Mouse (Mus musculus) testis, adult 2 months (tissue): Measurements from ENCODE around the gene Dok4. TPM values are rescaled to one million over a fixed set of nuclear protein-coding genes. Genes with fewer than 3 reads are reported as not detected.

ENCODE experiments used
- H3K27ac ChIP-seq: fragments of 200-500 bp; 2 replicates; pipeline ENCODE4 v1.5.1; 2012; ENCODE audit warnings: low read depth, low read length; ENCODE audit not compliant: control insufficient read depth, insufficient read depth
- H3K27me3 ChIP-seq: fragments of 200-500 bp; 2 replicates; pipeline ENCODE4 v1.6.1; 2012; ENCODE audit warnings: mild to moderate bottlenecking, low read length, moderate library complexity; ENCODE audit not compliant: control insufficient read depth, insufficient read depth
- H3K36me3 ChIP-seq: fragments of 200-500 bp; 2 replicates; pipeline ENCODE4 v1.6.1; 2012; ENCODE audit warnings: mild to moderate bottlenecking, low read length; ENCODE audit not compliant: control insufficient read depth, insufficient read depth
- H3K4me1 ChIP-seq: fragments of 200-500 bp; 2 replicates; pipeline ENCODE4 v1.6.1; 2012; ENCODE audit warnings: low read length; ENCODE audit not compliant: control insufficient read depth, insufficient read depth
- H3K4me3 ChIP-seq: fragments of 200-500 bp; 2 replicates; pipeline ENCODE4 v1.5.1; 2012; ENCODE audit warnings: low read depth, mild to moderate bottlenecking, low read length, moderate library complexity, mixed read lengths; ENCODE audit not compliant: control insufficient read depth
- CTCF ChIP-seq: fragments of 200-500 bp; IDR thresholded peaks from 2 replicates; pipeline ENCODE4 v1.5.1; 2012; ENCODE audit warnings: low read depth, mild to moderate bottlenecking, inconsistent platforms, low read length, moderate library complexity; ENCODE audit not compliant: control insufficient read depth, insufficient read depth, insufficient replicate concordance
- POLR2A ChIP-seq: fragments of 200-500 bp; IDR thresholded peaks from 2 replicates; pipeline ENCODE4 v1.6.1; 2012; ENCODE audit warnings: low read depth, mild to moderate bottlenecking, inconsistent platforms, low read length, moderate library complexity; ENCODE audit not compliant: control insufficient read depth
- polyA plus RNA-seq: library from polyadenylated mRNA; depleted of rRNA; stranded (reverse); fragments of >200 nt; gene quantifications from 2 replicates; pipeline ENCODE4 v1.2.3, GENCODE M21; 2012; rRNA removed

Dok4 gene
- 1.5 and 1.6 TPM in 2 replicates for polyA plus RNA-seq

- H3K27me3 ChIP-seq = no peaks in the 10 kb centered on the region
- TF ChIP-seq POLR2A (no peak), CTCF (no peak)
- peaks cover 17% of the 10 kb centered on the region for H3K4me1 ChIP-seq
- H3K4me3 ChIP-seq = peak within 1 kb of the TSS; percentile 73
- no peaks in the 10 kb centered on the region for H3K36me3 ChIP-seq
- no peak within 1 kb of the TSS for H3K27ac ChIP-seq
Observed at GRCm38 (mm10) chr8:94876197-94876730, at the start of gene Dok4. TSS of gene Dok4 (minus strand) at chr8:94876330.

GRCm38 (mm10) chr8:94923405-94923804 is 47.3 kb upstream of the Dok4 start, which contains the start of gene Adgrg5:
TSS of gene Adgrg5 (plus strand) at chr8:94923694.
- no peak within 1 kb of the TSS for H3K4me3 ChIP-seq
- no peak for TF ChIP-seq CTCF
- TF ChIP-seq POLR2A = no peak
- no peak within 1 kb of the TSS for H3K27ac ChIP-seq
- H3K36me3 ChIP-seq = no peaks in the 10 kb centered on the region
- H3K4me1 ChIP-seq = peaks cover under 1% of the 10 kb centered on the region; the same call in 1 of the 2 replicates
- no peaks in the 10 kb centered on the region for H3K27me3 ChIP-seq

GRCm38 (mm10) chr8:94922602-94923001 is 46.5 kb upstream of the Dok4 start:
- TF ChIP-seq CTCF (no peak), POLR2A (no peak)
- H3K27me3 ChIP-seq = no peaks in the 10 kb centered on the region
- H3K4me3 ChIP-seq = no peak overlapping the region
- H3K27ac ChIP-seq = no peak overlapping the region
- no peaks in the 10 kb centered on the region for H3K36me3 ChIP-seq
- H3K4me1 ChIP-seq = peaks cover 5% of the 10 kb centered on the region

- Histone ChIP-seq H3K4me1 (peaks cover 7% of the 10 kb centered on the region), H3K36me3 (no peaks in the 10 kb centered on the region), H3K4me3 (no peak overlapping the region), H3K27ac (no peak overlapping the region), H3K27me3 (no peaks in the 10 kb centered on the region)
- TF ChIP-seq CTCF (no peak), POLR2A (no peak)
Observed at GRCm38 (mm10) chr8:94922176-94922575, 46.0 kb upstream of the Dok4 start.

- no peak overlapping the region for H3K27ac ChIP-seq
- H3K4me1 ChIP-seq = peaks cover 14% of the 10 kb centered on the region
- H3K36me3 ChIP-seq = no peaks in the 10 kb centered on the region
- H3K4me3 ChIP-seq = no peak overlapping the region
- H3K27me3 ChIP-seq = no peaks in the 10 kb centered on the region
- TF ChIP-seq POLR2A (no peak), CTCF (no peak)
Observed at GRCm38 (mm10) chr8:94919256-94919655, 43.1 kb upstream of the Dok4 start.

GRCm38 (mm10) chr8:94917851-94918495 is 41.8 kb upstream of the Dok4 start, which contains the start of gene Ccdc102a:
TSS of gene Ccdc102a (minus strand) at chr8:94918098.
- Histone ChIP-seq H3K27ac (no peak within 1 kb of the TSS), H3K4me1 (peaks cover 22% of the 10 kb centered on the region), H3K27me3 (no peaks in the 10 kb centered on the region), H3K4me3 (peak within 1 kb of the TSS; percentile 77), H3K36me3 (no peaks in the 10 kb centered on the region)
- TF ChIP-seq POLR2A (no peak), CTCF (no peak; the same call in 1 of the 2 replicates)

- H3K27me3 ChIP-seq = no peaks in the 10 kb centered on the region
- H3K27ac ChIP-seq = no peak overlapping the region
- TF ChIP-seq CTCF = 0 out of 2 replicates have a peak, but pooled peaks have one; percentile 16
- no peak for TF ChIP-seq POLR2A
- H3K4me3 ChIP-seq = peak overlapping the region; percentile 77
- peaks cover 24% of the 10 kb centered on the region for H3K4me1 ChIP-seq
- H3K36me3 ChIP-seq = no peaks in the 10 kb centered on the region
Observed at GRCm38 (mm10) chr8:94917352-94917751, 41.2 kb upstream of the Dok4 start.

GRCm38 (mm10) chr8:94916960-94917324 is 40.8 kb upstream of the Dok4 start:
- Histone ChIP-seq H3K4me1 (peaks cover 24% of the 10 kb centered on the region), H3K27me3 (no peaks in the 10 kb centered on the region), H3K27ac (no peak overlapping the region), H3K36me3 (no peaks in the 10 kb centered on the region), H3K4me3 (peak overlapping the region; percentile 46)
- TF ChIP-seq POLR2A (no peak), CTCF (no peak)
